Mouse (Mus musculus) left cerebral cortex, postnatal 25 days (tissue): Measurements from ENCODE around the gene Casp2. TPM values are rescaled to one million over a fixed set of nuclear protein-coding genes. Genes with fewer than 3 reads are reported as not detected.

Experiments used
- DNase-seq, 2 experiments: peaks; one replicate each; pipeline ENCODE4 v3.0.0; 2022; ENCODE audit warnings: low spot score in 2 of 2, mixed read lengths in 1 of 2
- intact Hi-C: fragments of 180-260 bp; cut with DNase I; formaldehyde crosslinking; loops from one replicate; pipeline ENCODE4 v1.15.1; 2025
- total RNA-seq, 2 experiments: library from RNA; stranded (reverse); gene quantifications; 2 replicates each; pipeline ENCODE4 v1.2.3; 2021

The Casp2 gene
- total RNA-seq, 2 experiments from 2014 or later, result 21.7 to 26.6 TPM

- DNase-seq, result peak in 1 of 2 experiments; percentile 15
- intact Hi-C loops, result loop anchor here (2.0 to 5.0 kb wide), 4 partner anchors 35 to 659 kb away; partner anchors contain the start of gene Fam131b
Measured at GRCm38 (mm10) chr6:42265391-42266330, 876 bp downstream of the Casp2 start.

- intact Hi-C loops, result no loop called here
Measured at GRCm38 (mm10) chr6:42270817-42271216, 6.0 kb downstream of the Casp2 start.

GRCm38 (mm10) chr6:42276151-42276550 lies 11.4 kb downstream of the Casp2 start:
- no peak for DNase-seq
- intact Hi-C loops, result no loop called here

More at GRCm38 (mm10) chr6:42270817-42271216, 6.0 kb downstream of the Casp2 start:
- no peak for DNase-seq

DNA sequence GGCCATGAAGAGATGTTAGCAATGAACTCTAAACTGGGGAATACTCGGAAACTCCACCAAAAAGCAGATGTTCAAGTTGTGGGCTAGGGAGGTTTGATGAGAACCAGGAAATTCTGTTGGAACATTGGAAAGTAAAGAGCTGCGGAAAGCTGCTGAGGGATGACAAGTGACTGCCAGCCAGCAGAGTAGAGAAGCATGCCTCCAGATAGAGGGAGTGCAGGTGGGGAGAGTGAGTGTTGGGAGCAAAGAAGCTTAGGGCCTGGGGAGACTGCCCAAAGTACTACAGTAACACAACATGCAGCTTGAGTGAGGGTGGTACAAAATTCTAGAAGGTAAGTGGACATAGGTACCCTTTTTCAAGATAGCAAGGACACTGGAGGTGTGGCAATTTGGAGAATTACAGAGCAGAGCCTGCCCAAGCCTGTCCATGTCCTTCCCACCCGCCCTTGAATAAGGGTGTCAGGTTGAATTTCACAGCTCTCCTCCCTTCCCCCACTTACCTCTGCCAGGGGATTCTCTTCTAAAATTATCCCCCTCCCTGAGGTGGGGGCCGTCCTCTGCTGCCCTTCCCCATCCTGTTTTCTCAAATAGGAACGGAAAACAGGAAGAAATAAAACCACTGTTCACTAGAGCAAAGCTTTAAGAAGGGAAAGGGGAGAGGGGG lies 18.2 kb downstream of the Casp2 start:
- DNase-seq, result no peak
- intact Hi-C loops, result no loop called here

DNA sequence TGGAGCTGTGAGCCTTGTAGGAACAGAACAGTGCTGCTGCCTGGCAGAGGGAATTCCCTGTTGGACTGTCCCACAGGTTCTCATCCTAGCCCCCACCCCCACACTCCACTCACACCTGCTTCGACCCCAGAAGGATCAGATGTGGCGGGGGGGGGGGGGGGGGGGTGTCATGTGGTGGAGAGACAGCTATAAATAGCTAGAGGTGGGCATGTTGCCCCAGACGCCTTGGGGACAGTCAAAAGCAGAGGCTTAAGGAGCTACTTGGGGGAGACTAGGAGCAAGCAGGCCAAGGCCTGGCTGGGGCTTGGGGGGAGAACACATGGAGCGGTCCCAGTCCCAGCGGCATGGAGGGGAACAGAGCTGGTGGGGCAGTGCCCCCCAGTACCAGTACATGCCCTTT lies 21.7 kb downstream of the Casp2 start, which contains the start of gene Clcn1:
TSS of gene Clcn1 (plus strand) at position 238 of the 400 bp plus-strand sequence.
- no peak for DNase-seq
- intact Hi-C loops, result no loop called here

DNA sequence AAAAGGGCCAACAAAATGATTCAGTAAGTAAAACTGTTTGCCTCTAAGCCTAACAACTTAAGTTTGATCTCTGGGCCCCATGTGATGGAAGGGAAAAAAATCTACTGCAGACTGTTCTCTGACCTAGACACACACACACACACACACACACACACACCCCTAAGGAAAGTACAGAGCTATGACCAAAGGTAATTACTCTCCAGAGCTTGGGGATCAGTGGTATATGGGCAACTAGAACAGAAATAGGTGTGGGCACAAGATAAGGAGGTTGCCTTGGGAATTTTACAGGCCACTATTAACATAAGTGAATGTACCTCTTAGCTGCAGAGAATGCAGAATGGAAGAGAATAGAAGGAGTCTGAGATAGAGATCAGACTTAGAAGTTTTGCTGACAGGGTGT lies 22.8 kb downstream of the Casp2 start:
- no peak for DNase-seq
- intact Hi-C loops, result no loop called here

DNA sequence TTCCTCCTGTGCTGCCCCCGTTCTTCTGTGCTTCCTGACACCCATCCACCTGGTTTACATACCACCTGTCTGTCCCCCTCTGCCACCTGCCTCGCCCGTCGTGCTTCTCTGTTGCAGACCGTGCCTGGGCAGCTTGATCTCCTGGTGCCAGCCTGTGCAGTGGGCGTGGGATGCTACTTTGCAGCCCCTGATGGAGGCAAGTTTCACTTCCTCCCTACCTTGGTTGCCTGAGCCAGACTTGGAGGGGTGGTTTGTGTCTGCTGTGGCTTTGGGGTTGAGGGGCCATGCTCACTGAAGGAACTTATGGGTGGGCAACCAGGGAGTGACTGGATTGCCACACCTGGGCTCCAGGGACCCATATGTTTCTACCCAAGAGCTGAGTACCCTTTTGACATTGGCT lies 28.5 kb downstream of the Casp2 start:
- no peak for DNase-seq
- intact Hi-C loops, result no loop called here

DNA sequence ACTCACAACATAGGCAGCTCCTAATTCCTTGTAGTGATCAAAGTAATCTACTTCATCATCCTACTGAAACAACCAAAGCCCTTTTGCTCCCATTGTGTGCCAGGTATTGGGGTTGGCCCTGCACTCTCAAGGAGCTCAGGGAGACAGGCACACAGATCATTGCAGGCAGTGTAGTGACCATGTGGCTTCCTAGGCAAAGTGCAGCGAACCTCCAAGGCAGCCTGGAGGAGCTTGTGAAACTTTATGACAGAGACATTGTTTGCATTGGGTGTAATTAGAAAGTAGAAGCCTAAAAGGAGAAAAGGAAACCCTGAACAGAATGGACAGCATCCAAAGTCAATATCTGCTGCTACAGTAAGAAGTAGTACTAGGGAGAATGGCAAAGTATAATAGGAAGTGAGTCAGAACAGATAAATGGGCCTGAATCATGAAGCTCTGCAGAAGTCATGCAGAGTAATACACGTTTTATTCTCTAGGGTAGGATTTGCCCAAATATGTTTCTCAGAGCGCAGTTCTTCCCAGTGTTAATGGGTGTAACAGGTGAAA lies 30.8 kb downstream of the Casp2 start:
- no peak for DNase-seq
- intact Hi-C loops, result no loop called here

DNA sequence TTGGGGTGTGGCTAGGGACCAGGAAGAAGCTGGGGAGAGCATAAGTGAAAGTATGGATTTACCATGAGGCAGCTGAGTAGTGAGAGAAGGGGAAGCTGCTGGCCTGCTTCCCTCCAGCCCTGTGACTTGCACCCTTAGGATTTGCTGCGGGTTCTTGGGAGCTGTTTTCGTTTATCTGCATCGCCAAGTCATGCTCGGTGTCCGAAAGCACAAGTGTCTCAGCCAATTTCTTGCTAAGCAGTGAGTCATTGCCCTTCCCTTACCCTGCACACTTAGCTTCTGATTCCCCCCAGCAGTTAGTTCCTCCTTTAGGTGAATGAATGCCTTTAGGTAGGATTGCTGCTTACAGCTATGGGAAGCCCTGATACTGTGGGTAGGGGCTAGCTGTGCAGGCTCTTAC lies 34.6 kb downstream of the Casp2 start:
- DNase-seq, result no peak
- intact Hi-C loops, result no loop called here

GRCm38 (mm10) chr6:42309816-42310378 lies 45.1 kb downstream of the Casp2 start:
- intact Hi-C loops, result no loop called here

DNA sequence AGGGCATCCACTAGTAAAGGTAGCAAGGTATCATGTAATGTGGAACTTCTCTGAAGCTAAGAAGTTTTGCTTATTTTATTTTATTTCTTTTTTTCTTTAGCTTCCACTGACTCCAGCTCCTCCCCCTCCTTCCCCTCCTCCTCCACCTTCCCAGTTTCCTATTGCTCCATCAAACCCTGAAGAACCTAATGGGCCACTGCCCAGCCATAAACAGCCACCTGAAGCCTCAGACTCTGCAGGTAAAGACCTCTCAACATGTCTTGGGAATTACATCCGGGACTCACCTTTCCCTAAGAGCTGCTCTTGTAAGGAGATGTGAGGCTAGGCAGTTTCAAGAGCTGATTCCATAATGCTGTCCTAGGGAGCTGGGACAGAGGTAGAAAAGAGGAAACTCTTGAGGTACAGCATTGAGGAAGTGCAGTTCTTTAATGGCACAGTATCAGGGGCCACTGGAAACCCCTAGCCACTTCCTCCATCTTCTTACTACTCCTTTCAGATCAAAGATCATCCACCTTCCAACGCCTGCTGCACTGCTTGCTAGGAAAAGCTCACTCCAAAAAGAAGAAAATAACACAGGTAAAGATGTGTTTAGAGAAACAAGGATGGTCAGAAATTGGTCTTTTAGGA lies 45.8 kb downstream of the Casp2 start:
- intact Hi-C loops, result no loop called here
- no peak for DNase-seq

More at GRCm38 (mm10) chr6:42309816-42310378, 45.1 kb downstream of the Casp2 start:
- DNase-seq, result no peak

DNA sequence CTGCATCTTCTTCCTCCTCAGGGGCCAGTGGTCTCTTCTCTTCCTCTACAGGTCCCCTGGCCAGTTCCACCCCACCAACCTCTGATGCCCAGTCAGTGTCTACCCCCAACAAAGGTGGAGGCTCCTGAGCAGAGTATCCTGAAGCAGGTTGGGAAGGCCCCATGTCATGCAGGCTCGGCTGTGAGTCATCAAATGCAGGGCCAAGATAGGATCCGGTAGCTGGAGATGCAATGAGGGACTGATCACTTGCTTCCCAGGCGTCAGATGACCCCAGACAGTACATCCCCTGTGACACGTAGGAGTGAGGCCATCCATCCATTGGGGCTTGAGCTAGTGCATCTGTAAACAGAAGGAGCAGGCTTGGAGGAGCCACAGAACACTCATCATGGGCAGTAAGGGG lies 53.5 kb downstream of the Casp2 start:
- intact Hi-C loops, result no loop called here

DNA sequence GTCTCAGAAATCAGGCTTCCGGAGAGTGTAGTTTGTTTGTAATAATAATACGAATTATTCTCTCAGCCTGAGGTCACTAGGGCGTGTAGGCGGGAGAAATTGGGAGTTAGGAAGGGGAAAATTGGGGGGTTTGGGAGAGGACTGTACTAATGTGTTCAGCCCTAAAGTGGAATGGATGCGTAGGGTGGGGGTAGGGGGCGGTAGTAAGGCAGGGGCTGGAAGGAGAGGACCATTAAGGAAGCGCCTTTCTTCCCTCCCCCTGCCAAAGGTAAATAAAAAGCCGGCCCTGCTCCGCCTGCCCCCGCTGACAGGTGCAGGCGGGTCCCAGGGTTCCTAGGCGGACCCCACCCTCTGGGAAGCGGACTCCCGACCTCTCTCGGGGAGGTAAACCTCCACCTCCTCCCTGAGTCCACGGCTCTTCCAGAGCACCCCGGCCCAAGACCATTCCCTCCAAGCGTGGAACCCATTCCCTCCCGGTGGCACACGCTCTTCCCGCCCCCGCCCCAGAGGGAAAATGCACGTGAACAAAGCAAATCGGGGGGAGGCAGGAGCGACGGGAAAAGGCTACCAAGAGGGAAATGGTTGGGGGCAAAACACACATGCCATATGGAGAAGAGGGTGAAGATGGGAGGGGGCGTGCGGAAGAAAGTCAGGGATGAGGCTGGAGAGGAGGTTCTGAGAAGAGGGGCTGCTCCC lies 58.7 kb downstream of the Casp2 start:
- intact Hi-C loops, result loop anchor here (2.0 to 5.0 kb wide), 4 partner anchors 25 to 716 kb away; partner anchors contain the start of genes Ephb6 and Zyx
- DNase-seq, result peak in 1 of 2 experiments; percentile 37

More for the DNA sequence above, 53.5 kb downstream of the Casp2 start:
- no peak for DNase-seq

DNA sequence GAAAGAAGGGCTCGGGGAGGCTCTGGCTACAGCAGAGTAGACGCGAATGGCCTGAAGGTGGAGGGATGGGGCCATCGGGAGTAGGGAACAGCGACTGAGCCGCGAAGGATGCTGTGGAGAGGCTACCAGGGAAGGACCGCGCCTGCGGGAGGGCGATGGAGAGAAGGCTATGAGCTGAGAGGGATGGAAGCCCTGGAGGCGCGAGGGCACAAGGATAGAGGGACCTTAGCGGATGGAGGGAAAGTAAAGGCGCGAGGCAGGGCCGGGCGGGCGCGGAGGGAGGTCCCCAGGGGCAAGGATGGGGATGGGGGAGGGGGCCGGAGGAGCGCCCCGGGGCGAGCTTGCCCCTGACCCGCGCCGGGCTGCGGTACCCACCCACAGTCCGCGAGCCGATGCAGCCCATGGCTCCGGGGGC lies 59.3 kb downstream of the Casp2 start:
- intact Hi-C loops, result loop anchor here (2.0 to 5.0 kb wide), 4 partner anchors 25 to 717 kb away; partner anchors contain the start of genes Ephb6 and Zyx
- DNase-seq, result peak; percentile 37 to 39

GRCm38 (mm10) chr6:42324482-42325267 lies 59.9 kb downstream of the Casp2 start, which contains the start of gene Fam131b:
Fam131b (minus strand) TSS chr6:42324643.
- intact Hi-C loops, result loop anchor here (2.0 to 5.0 kb wide), 5 partner anchors 24 to 717 kb away; partner anchors contain the start of genes Ephb6 and Zyx

GRCm38 (mm10) chr6:42325268-42325609 lies 60.5 kb downstream of the Casp2 start:
- intact Hi-C loops, result loop anchor here (2.0 to 5.0 kb wide), 2 partner anchors 24 to 98 kb away; partner anchors contain the start of gene Zyx
- DNase-seq, result peak; percentile 81 to 91

More at GRCm38 (mm10) chr6:42324482-42325267, 59.9 kb downstream of the Casp2 start, which contains the start of gene Fam131b:
- peak; percentile 74 to 77 for DNase-seq

- no peak for DNase-seq
- intact Hi-C loops, result loop anchor here (5.0 kb wide), 1 partner anchor 99 kb away; no protein-coding TSS in a partner anchor
Measured at GRCm38 (mm10) chr6:42326509-42326908, 61.7 kb downstream of the Casp2 start.
